Mouse (Mus musculus) right cerebral cortex, postnatal 36 days (tissue): ENCODE measurements around the gene Capn1.
"Not testable (repeated sequence)": the region's sequence is repeated elsewhere in the genome, so short reads cannot be mapped to it uniquely, and the experiment has no call there.

ENCODE experiments used
- DNase-seq, 2 experiments: peaks; one replicate each; pipeline ENCODE4 v3.0.0; 2022; ENCODE audit warnings: low spot score in 2 of 2, mixed read lengths in 1 of 2

Gene Capn1

DNA sequence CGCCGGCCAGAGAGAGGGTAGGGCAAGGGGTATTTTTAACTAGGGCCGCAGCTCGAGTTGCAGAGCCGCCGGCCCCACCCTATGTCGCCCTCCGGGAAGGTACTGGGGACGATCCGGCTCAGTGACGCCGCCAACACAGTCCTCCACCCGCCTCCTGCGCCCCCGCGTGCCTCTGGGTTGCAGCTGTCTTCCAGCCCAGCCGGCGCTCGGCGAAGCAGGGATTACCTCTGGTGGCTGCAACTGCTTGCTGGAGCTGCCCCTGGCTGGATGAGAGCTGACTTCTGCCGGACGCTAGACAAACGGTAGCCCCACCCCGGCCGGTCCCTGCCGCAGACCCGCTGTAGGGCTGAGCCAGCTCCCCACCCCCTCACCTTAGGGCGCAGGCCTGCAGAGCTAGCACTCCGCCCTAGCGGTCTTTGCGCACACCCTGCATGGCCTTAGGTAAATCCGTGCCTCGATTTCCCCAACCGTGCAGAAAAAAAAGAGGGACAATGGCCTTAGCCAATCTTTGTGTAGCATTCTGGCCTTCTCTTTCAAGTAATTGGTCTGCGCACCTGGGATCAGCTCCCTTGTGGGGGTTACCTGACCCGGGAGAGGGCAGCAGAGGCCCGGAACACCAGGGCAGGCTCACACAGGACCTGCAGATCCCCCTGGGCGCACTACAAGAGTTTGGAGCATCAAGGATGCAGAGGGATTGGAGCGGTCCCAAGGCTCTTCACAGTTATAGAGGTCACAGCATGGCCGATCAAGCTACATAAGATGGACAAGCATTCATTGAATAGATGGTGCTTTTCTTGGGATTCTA is at the start of gene Capn1:
TSS of gene Capn1 (minus strand) at position 387 of the 805 bp plus-strand sequence.
- peak; percentile 35 to 56 for DNase-seq

DNA sequence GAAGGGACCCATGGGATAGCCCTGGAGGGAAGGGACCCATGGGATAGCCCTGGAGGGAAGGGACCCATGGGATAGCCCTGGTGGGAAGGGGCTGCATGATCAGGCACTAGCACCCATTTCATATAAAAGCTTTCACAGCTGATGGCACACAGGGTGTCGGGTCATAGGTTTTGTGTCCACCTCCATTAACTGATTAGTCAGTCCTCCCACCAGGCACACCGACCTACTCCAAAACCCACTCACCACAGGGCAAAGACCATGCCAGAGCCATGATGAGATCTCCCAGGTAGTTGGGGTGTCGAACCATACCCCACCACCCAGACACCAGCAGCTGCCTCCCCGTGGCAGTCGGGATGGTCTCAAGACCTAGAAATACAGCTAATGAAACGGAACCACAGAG is 47.4 kb upstream of the Capn1 start:
- DNase-seq, result no peak

DNA sequence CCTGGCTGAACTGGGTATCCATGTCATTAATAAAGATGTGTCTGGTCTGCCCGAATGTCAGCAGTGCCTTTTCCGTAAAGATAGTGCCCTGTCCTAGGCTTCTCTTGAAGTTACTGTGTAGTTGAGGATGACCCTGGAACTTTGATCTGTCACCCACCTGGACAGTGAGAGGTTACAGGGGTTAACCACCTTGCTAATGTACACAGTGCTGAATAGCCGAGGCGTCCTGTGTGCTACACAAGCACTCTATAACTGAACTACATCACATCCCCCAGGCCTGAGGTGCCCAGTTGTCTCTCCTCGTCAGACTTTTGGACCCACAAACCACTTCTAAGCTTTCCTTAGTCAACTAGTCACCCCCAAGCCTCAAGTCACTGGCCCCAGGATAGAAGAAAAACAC is 46.7 kb upstream of the Capn1 start:
- DNase-seq, result no peak

DNA sequence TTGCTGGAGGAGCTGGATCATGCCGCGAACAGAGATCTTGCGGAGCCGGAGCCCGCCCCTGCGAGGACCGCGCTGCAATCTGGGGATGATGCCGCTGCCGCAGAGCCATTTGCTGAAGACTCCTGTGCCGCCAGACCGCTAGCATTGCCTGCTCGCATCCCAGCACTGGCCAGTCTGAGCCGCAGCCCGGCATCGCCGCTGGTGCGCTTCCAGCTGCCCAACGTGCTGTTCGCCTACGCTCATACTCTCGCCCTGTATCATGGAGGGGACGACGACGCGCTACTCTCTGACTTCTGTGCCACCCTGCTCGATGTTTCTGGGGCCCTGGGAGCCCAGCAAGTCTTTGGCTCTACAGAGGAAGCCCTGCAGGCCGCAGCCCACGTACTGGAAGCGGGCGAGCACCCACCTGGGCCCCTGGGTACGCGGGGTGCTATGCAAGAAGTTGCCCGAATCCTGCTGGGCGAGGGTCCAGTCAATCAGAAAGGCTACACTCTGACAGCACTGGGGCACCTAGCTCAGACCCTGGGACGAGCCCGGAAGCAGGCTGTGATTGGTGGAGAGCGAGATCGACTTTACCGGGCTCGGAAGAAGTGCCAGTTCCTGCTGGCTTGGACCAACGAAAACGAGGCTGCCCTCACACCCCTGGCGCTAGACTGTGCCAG is 46.1 kb upstream of the Capn1 start:
- peak in 1 of 2 experiments; percentile 25 for DNase-seq

DNA sequence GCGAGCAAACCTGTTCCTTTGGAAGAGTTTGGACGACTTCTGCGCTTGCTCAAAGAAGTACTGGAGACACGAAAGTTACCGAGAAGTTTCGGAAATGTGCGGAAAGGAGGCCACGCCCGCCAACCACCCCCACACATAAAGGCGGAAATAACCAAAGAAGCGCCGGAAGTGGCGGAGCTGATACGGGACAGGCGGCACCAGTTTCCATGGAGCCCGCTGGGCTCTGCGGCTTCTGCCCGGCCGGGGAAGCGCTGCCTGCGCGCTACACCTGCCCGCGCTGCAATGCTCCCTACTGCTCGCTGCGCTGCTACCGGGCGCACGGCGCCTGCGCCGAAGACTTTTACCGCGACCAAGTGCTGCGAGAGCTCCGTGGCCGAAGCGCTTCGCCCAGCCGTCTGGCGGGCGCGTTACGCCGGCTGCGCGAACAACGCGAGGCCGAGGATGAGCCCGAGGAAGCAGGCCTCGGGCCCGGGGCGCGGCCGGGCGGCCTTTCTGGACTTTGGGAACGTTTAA is 45.4 kb upstream of the Capn1 start, which contains the start of gene Znhit2:
TSS of gene Znhit2 (plus strand) at position 172 of the 513 bp plus-strand sequence.
- DNase-seq, result peak; percentile 92 to 95

DNA sequence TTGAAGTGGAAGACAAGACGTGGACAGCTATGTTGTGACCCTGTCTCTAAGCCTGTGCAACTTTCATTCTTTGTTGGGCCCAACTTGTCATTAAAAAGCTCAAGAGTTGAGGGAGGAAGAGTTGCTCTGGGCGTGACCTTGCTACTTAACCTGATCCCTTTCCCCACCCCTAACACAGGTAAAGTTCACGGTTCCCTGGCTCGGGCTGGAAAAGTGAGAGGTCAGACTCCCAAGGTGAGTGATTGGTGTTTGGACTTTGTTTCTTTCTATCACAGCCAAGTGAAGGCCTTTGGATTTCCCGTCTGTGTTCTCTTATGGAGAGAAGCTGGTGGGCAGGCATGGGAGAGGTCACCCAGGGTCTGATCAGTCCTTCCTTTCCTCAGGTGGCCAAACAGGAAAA is 43.3 kb upstream of the Capn1 start:
- DNase-seq, result no peak

DNA sequence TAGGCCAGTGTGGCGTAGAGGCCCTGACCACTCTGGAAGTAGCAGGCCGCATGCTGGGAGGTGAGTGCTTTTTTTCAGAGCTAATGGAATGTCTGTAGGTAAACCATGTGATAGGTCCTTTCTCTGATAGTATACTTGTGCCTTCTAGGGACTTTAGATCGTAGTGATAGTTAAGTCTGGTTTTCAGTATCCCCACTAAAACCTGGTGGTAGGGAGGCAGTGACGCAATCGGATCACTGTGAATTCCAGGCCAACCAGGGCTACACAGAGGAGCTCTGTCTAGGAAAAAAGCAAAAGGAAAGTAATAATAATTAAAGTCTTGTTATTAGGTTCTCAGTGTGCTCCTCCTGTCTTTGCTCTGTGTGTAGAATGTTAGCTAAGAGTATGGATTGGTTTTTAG is 42.8 kb upstream of the Capn1 start:
- no peak for DNase-seq

DNA sequence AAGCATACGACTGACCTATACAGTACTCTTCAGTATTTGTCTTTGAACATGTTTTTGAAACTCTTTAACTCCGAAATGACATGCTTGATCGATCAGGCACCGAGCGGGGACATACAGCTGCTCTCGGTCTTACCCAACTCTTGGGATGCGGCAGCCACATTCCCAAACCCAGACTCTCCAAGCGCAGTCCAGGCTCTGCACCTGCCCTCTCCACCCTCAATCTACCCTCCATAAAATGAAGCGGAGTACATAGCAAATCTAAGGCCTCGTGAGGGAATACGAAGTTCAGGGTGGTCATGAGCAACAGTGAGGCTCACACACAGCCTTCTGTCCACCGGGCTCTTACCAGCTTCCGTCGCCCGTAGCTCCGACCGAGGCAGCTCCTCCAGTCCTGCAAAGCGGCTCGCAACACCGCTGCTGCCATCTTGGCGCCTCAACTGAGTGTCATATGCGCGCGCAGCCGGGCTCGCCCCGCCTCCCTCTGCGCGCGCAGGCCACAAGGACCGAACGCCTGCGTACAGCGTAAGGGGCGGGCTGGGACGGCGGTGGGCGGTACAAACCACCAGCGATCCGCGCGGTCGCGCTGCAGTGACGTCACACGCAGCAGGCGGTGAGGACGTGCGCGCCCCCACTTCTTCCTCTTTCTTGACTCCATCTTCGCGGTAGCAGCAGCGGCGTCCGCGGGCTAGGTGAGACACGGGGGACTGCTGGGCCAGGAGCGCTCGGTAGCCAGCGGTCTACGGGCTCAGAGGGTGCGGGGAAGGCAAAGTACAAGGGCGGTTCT is 41.8 kb upstream of the Capn1 start, which contains the start of the genes Mrpl49 and Fau:
TSS of gene Mrpl49 (minus strand) at position 473 of the 784 bp plus-strand sequence.
TSS of gene Fau (plus strand) at position 532 of the 784 bp plus-strand sequence.
- DNase-seq, result peak; percentile 99

DNA sequence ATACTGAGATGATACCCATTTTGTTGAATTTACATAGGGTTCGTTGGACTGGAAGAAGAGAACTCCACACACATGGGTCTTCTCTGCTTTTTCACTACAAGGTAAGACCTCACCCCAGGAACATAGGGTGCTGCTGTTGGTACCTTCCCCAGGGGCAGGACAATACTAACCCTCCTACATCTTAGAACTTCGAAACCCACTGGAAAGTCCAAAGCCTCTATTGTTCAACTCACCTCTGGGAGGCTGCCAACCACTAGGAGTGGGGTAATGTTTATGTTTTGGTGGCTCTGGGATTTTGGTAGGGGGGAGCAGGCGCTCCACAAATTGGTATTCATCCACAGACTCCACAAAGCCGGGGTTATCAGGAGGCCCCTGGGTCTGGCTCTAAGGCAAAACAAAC is 41.0 kb upstream of the Capn1 start:
- DNase-seq, result no peak

DNA sequence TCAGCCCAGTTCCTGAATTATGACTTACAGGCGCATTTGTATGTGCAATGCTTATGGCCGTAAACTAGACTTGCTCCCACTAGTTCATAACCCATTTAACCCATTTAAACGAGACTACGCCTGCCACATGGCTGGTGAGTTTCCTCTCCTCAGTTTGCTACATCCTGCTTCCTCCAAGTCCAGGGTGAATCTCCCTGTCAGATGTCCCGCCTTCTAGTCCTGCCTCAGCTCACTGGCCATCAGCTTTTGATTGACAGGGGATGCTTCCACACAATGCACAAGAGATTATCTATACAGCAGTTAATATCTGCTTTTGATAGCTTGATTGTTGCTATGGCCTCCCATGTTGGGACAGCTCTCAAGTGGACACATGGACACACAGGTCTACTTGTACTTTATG is 38.6 kb upstream of the Capn1 start:
- DNase-seq, result no peak

DNA sequence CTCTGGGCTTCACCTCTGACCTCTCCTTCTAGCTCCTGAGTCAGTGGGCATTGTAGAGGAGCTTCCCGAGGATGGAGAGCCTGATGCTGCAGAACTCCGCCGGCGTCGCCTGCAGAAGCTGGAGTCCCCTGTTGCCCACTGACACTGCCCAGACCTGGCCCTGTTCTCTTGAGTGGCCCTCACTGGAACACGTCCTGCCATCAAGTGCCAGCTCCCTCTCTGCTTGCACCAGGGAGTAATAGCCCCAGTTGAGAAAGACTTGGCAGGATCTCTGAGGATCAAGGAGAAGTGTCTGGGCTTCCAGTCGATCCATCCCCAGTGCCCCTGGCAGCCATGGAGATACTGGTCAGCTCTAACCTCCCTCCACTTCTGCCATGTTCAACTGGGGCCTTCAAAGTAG is 36.8 kb upstream of the Capn1 start:
- DNase-seq, result no peak

DNA sequence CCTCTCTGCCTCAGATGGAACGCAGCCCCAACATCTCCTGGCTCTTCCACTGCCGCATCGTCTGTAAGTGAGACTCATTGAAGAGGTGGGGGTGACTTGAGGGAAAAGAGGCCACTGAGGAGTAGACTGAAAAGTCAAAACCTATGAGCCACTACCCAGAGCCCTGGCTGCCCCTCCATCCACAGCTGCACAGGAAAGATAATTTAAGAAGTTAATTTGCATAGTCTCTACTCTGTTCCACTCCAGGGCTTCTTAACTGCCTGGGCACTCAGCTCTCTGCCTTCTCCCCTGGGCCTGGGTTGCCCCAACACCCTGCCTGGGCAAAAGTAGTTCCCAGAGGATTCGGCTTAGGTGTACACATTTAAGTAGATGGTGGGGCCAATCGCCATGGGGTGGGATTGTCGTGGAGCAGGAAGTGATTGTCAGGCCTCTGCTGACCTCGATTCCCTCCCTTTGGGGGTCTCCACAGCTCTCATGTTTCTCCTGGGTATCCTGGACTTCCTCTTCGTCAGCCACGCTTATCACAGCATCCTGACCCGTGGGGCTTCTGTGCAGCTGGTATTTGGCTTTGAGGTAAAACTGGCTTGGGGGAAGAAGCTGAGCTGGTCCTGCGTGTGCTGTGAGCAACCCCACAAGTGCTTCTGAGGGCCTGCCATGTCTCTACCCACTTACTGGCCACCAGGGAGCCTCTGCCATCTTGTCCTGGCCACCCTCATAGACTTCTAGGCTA is 33.1 kb upstream of the Capn1 start:
- DNase-seq, result no peak

DNA sequence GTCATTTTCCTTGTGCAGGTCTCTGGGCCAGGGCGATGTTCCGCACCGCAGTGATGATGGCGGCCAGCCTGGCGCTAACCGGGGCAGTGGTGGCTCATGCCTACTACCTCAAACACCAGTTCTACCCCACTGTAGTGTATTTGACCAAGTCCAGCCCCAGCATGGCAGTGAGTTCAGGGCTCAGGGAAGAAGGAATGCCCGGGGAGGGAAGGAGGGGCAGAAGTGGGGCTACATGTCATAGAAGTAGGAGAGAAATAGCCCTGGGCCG is 32.1 kb upstream of the Capn1 start:
- no peak for DNase-seq

DNA sequence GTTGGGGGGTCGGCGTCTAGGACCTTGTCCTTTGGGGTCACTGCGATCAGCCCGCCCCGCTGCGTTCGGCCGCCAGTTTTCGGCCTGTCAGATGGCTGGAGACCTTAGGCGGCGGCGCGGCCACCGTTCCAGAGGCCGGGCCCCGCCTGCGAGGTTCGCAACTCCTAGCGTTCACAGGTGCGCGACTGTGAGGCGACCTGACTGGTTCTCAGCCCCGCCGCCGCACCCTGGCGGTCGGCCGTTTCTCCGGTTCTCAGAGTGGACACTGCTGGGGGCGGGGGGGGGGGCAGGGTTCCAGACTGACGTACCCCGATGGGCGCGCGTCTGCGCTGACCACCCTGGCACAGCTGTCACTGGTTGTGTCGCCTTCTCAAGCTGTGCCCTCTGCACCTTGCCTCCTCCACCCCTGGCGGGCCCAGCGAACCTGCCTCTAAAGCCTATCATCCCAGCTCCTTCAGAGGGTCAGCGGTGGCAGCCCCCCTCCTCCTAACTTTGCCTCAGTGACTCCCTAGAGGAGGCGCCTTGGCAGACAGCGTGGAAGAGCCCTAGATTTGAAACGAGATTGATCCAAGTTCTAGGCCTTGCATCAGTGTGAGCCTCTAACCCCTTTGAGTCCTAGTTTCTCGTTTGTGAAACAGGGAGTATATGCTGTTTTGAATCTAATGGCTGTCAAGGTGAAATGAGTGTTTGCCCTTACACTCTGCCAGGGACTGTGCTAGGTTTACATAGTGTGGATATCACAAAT is 31.6 kb upstream of the Capn1 start:
- no peak for DNase-seq

DNA sequence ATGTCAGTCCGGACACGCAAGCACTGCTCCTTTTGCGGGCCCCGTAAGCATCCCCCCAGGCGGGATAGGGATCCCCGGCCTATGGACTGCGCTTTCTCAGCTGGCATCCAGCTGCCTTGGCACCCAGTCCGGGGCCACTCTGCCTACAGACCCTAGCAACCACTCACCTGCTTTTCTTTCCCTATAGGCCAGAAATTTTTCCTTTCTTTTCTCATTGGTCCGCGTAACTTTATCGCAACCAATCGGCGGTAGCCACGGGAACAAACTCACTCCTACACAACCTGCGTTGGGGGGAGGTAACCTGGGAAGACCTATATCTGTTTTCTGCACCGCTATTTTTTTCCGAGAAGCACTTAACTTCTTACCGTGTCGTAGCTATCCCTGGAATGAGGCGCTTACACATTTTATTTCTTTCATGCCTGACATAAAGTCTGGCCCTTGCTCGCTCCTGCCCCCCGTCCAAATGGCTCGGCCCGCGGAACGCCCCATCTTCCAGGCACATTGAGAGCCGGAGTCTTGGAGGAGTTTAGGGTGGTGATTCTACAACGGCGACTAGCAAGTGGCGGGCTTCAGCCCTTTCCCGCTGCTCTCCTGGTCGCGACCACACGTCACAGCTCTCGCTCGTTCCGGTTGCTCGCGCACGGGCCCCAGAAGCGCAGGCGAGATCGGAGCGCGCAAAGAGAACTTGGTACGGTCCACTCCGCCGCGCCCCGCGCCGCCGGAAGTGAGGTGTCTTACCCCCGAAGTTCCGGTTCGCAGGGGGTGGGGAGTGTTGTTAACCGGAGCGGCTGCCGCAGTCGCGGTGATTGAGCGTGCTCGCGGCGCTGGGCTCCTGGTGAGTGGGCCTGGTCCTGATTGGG is 30.8 kb upstream of the Capn1 start, which contains the start of gene Syvn1:
TSS of gene Syvn1 (plus strand) at position 283 of the 860 bp plus-strand sequence.
- DNase-seq, result peak; percentile 87 to 91

DNA sequence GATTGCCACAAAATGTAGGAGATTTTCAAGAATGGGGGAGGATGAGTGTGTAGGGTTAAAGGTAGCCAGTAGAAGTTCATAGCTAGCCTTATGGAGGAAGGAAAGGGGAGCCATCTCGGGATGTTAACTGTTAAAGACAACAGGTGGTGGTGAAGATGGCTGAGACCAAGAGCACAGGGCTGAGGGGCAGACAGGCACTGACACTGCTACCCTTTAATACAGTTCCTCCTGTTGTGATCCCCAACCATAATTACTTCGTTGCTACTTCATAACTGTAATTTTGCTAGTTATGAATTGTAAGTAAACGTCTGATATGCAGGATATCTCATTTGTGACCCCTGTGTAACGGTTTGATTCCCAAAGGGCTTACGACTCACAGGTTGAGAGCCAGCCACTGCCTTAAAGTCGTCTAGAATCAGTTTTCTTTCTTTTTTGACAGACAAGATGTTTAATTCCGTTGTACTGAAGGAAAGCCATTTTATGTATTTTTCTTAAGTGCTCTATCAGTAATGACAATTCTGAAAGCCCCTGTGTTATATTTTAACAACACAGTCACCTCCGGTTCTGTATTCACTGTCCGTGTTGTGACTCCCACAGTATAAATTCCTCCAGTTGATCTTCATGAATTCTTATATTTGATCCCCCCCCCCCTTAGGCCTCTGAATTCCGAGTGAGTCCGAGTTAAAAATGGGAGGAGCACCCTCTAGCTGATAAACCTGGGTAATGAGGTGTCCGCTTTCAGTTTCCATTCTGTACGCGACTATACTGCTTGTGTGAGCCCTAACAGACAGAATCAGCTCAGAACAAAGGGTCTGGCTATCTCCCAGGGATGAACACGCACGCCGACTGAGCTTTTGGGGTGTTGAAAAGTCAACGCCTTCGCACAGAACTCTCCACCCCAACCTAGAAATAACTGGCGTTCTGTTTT is 29.9 kb upstream of the Capn1 start:
- peak in 1 of 2 experiments; percentile 28 for DNase-seq

DNA sequence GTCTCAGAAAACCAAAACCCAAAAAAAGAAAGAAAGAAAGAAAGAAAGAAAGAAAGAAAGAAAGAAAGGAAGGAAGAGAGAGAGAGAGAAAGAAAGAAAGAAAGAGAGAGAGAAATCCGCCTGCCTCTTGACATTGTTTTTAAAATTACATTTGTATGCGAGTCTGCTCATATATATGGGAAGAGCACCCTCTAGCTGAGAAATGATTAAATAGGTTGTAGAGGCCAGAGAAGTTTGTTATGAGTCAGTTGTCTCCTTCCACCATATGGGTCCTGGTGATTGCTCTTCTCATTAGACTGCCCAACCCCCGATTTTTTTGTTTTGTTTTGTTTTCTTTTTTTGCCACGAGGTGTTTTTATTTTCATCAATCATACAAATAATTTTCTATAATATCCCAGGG is 28.4 kb upstream of the Capn1 start:
- not testable (repeated sequence) for DNase-seq

DNA sequence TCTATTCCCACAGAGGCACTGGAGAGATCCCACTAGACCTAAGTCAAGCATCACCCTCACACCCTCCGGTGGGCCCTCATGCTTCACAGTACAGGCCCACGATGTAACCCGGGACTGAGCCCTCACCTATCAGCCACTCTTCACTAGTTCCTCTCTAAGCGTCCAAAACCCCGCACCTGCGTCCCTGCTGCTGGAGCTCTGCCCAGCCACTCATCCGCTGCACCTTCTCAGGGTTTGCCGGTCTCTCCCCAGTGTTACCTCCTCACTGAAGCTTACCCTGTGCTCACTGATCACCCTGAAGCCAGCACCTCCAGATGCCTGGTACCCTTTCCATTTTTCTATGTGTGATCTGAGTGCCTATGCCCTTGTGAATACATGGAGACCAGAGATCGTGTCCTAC is 26.6 kb upstream of the Capn1 start:
- no peak for DNase-seq

DNA sequence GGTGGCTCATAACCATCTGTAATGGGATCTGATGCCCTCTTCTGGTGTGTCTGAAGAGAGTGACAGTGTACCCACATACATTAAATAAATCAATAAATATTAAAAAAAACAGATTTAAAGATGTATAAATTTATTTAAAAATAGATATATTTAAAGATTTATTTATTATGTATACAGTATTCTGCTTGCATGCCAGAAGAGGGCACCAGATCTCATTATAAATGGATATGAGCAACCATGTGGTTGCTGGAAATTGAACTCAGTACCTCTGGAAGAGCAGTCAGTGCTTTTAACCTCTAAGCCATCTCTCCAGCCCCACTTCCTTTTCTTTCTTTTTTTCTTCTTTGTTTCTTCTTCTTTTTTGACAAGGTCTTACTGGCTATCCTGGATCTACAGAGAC is 24.3 kb upstream of the Capn1 start:
- no peak for DNase-seq
